Mouse (Mus musculus) urinary bladder, postnatal 10 days (tissue): ENCODE results near the gene AW822073.
"Not testable (repeated sequence)": the region's sequence is repeated elsewhere in the genome, so short reads cannot be mapped to it uniquely, and the experiment has no call there.

Experiments used
- DNase-seq: peaks from one replicate; pipeline ENCODE4 v3.0.0; 2022; ENCODE audit warnings: low spot score

AW822073 gene

DNA sequence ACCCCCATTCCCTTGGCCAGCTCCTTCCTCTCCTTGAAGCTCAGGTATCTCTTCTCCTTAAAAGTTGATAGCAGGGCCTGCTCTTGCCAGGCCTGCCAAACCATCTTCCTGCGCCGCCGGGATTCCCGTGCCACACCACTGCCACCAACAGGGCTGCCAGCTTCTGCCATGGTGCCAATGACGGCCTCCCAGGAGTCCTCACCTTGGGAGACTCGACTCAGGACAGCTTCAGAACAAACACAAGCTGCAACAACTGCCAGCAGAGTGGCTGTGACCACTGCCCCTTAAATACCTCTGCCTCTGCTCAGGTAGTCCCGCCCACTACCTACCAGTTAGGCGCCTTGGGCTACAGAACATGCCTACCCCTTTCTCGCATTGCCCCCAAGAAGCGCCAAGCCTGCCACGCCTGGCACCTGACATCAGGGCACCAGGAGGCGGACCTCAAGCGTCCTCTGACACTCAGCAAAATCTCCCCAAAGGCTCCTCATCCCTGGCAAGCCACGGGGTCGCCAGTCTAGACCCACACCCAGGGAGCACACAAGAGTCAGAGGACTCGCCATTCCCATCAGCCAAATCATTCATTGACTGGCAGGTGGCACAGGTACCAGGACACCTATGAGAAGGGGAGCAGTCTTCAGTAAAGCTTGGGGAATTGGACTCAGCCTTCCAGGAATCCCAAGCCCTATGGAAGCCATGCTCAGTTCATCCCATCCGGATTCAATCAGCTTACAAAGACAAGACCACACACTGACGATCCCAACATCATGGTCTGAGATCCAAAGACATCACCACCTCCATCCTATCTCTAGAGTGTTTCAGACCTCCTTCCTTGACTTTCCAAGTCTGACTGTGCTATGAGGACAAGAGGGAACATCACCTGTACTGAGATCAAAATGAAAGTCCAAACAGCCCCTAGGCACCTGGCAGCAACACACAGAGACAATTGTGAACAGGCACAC is at the start of gene AW822073:
Gene AW822073, minus strand, starts transcription at position 104 of the 959 bp plus-strand sequence.
- peak; percentile 85 for DNase-seq

DNA sequence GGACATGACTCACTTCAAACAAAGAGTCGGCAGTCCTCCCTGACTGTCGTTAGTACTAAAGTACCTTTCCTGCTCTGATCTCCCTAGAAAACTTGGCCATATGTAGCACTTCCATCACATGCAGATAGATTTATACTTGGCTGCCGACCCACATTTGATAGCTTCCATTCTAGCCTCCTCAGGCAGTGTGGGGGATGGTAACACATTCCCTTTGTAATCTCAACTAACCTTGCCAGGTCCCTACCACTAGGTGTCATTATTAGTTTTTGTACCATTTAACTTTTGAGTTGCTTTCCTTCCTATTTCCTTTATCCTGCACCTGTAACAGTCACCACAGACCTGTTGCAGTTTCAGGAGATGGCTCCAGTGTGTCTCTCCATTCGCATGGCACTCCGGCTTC is 33.7 kb upstream of the AW822073 start:
- no peak for DNase-seq

DNA sequence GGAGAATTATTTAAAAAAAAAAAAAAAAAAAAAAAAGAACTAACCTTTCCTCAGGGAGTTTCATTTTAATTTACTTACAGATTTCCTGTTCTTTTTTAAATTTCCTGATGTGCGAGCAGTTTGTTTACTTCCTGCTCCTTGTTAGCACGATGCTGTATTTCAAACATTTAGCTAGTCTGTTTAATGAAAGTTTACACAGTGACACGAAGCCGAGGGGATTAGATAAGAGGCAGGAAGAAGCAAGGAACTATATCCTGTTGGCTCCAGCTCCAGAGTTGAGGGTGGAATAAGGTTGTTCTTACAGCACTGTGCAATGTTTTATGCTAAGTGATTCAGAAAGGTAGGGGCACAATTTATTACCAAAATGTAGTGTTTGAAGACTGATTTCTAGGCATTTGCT is 31.2 kb upstream of the AW822073 start:
- no peak for DNase-seq

DNA sequence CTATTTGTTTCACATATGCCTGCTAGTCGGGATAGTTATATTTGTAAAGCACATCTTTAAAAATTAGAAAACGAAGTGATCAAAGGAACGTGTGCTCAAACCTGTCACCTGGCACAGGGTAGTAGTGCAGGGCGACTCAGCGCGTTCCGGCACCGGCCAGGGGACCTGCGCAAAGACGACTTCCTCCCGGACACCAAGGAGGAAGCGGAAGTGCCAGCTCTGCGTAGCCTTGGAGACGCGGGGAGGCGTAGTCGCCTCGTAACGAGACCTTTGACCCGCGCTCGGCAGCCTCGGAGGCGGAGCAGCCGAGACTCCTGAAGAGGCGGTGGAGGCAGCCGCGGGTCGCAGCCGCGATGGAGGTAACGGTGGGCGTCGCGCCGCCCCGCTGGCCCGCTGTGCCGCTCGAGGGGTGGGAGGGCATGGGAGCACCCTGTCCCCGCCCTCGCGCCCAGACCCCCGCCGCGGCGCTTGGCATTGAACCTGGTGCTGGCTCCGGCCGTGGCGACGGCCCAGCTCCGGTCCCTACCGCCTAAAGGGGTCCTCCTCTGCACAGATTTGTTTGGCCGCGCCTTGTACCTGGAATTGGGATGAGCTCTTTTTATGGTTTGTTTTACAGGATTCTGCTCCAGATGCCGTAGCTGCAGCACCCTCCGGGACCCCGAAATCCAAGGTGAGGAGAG is 30.6 kb upstream of the AW822073 start, which contains the start of gene Gcc2:
Gene Gcc2, plus strand, starts transcription at position 285 of the 680 bp plus-strand sequence.
- DNase-seq = peak; percentile 71

DNA sequence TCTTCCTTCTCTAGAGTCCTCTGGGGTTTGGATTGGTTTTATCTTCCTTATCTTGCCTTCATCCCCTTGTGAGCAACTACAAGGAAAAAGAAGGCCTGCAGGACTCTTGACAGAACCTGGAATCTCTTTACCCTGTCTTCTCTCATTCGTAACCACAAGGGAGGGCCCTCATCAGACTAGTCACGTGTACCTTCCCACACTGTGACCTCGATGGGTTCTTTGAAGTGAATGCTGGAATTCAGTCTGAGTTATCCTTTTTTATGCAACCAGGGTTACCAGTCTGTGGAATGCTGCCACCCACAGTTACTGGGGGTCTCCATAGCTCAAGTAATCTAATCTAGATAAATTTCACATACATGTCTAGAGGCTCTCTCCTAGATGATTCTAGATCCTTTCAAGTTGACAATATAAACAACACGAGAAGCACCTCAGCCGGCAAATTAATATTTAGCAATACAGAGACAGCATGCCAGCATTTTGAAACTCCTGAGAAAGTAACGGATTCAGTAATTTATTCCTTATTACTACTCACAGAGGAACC is 30.0 kb upstream of the AW822073 start:
- no peak for DNase-seq

DNA sequence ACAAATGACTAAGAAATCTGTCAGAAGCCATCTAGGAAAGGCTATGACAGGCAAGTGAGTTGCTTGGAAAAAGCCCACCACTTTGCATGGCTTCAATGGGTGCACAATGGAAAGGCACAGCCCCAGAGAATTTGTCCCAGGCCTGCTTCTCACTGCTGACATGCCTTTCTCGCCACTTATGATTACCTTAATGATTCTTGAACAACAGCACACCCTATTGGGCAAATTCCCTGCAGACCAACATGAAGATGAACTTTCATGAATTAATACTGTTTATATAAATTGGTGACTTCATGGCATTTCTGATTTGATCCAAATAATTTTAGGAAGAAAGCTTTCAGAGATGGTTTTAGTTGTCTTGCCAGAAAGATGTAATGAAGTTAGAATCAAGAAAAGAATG is 24.8 kb upstream of the AW822073 start:
- DNase-seq = no peak

- peak; percentile 83 for DNase-seq
These were observed 14.4 kb upstream of the AW822073 start for GRCm38 (mm10) chr10:58238984-58239740.

DNA sequence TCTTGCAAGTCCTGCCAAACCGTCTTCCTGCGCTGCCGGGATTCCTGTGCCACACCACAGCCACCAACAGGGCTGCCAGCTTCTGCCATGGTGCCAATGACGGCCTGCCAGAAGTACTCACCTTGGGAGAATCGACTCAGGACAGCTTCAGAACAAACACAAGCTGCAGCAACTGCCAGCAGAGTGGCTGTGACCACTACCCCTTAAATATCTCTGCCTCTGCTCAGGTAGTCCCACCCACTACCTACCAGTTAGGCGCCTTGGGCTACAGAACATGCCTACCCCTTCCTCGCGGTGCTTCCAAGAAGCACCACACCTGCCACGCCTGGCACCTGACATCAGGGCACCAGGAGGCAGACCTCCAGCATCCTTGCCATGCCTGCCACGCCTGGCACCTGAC is 11.9 kb upstream of the AW822073 start, which contains the start of gene Gm4981:
Gene Gm4981, minus strand, starts transcription at position 89 of the 400 bp plus-strand sequence.
- no peak for DNase-seq

GRCm38 (mm10) chr10:58234985-58235384 is 10.3 kb upstream of the AW822073 start:
- not testable (repeated sequence) for DNase-seq

DNA sequence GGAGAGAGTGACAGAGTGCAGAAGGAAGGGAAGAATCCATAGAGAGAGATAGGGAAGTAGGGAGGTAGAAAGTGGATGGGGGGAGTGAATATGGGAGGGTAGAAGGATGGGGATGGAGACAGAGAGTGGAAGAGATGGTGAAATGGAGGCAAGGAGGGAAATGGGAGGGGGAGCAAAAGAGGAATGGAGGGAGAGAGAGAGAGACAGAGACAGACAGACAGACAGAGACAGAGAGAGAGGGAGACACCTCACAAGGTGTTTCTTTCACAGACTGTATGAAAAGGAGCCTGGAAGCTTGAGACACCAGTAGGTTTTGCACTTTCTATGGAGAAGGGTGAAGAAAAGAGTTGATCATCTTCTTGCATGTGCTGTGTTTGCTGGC is 9.0 kb upstream of the AW822073 start:
- not testable (repeated sequence) for DNase-seq

GRCm38 (mm10) chr10:58233054-58233739 is 8.5 kb upstream of the AW822073 start:
- not testable (repeated sequence) for DNase-seq

- DNase-seq = peak; percentile 68
These were observed 7.9 kb upstream of the AW822073 start, which contains the start of gene Duxf3 for GRCm38 (mm10) chr10:58232641-58232969. Duxf3 (minus strand) TSS chr10:58232675.

GRCm38 (mm10) chr10:58231779-58232640 is 7.3 kb upstream of the AW822073 start:
- peak; percentile 100 for DNase-seq

GRCm38 (mm10) chr10:58231088-58231487 is 6.4 kb upstream of the AW822073 start:
- peak; percentile 80 for DNase-seq

GRCm38 (mm10) chr10:58230021-58230420 is 5.3 kb upstream of the AW822073 start:
- not testable (repeated sequence) for DNase-seq

- DNase-seq = not testable (repeated sequence)
These were observed 3.1 kb upstream of the AW822073 start for GRCm38 (mm10) chr10:58227798-58228197.

GRCm38 (mm10) chr10:58226357-58226756 is 1.6 kb upstream of the AW822073 start:
- DNase-seq = not testable (repeated sequence)

DNA sequence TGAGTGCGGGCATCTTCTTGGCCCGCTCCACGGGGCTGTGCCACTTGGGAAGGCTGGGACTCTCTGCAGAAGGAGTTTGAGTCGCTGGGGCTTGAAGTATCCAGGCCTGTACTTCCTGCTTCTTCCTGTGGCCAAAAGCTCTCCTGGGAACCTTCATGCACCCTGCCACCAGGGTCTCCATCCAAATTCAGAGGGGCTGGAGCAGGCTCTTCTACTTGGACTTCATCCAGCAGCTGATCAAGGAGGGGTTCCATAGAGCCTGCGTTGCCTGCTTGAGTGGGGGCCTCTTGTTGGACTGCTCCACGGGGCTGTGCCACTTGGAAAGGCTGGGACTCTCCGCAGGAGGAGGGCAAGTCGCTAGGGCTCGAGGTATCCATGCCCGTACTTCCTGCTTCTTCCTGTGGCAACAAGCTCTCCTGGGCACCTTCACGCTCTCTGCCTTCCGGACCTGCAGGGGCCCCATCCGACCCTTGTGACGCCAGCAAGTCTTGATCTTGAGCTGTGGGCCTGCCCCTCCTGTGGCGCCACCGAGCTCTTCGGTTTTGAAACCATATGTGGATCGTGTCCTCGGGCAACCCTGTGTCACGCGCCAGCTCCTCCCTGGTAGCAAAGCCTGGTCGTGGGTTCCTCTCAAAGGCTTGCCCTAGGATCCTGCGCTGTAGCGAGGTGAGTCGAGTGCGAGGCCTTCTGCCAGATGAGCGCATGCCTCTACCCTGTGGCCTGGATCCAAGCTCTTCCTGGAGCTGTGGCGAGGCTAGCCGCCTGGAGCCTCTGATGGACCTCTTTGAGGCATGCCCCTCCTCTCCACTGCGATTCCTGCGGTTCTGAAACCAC is 541 bp downstream of the AW822073 start:
- peak; percentile 99 for DNase-seq

DNA sequence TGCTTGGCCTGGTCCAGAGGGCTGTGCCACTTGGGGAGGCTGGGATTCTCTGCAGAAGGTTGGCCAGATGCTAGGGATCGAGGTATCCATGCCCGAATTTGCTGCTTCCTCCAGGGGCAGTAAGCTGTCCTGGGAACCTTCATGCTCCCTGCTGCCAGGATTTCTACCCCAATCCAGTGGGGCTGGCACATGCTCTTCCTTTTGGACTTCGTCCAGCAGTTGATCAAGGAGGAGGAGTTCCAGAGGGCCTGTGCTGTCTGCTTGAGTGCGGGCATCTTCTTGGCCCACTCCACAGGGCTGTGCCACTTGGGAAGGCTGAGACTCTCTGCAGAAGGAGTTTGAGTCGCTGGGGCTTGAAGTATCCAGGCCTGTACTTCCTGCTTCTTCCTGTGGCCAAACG is 1.6 kb downstream of the AW822073 start:
- not testable (repeated sequence) for DNase-seq
